Mouse (Mus musculus) forebrain, postnatal 0 days (tissue): ENCODE results near the gene Fbf1. TPM values are rescaled to one million over a fixed set of nuclear protein-coding genes. Genes with fewer than 3 reads are reported as not detected.
A peak's percentile ranks its signal among the peaks of the same experiment; 100 is the strongest.

Source experiments
- ATAC-seq: fragments of 200-750 bp; cut with Nextera tagmentation; 2 replicates; pipeline ENCODE4 v1.8.0; 2017; ENCODE audit warnings: mild to moderate bottlenecking, moderate library complexity
- DNase-seq: peaks from one replicate; pipeline ENCODE4 v3.0.0-alpha.2; 2015
- H3K27ac ChIP-seq: fragments of 300-500 bp; sonication (generic); 2 replicates; pipeline ENCODE4 v1.5.1; 2014; ENCODE audit warnings: low read depth, mild to moderate bottlenecking, antibody characterized with exemption, low read length, moderate library complexity, mixed read lengths
- H3K27me3 ChIP-seq: fragments of 300-500 bp; sonication (generic); 2 replicates; pipeline ENCODE4 v1.6.1; 2014; ENCODE audit warnings: mild to moderate bottlenecking, low read length, mixed read lengths; ENCODE audit not compliant: insufficient read depth
- H3K36me3 ChIP-seq: fragments of 300-500 bp; sonication (generic); 2 replicates; pipeline ENCODE4 v1.6.1; 2014; ENCODE audit warnings: mild to moderate bottlenecking, moderate library complexity; ENCODE audit not compliant: insufficient read depth
- H3K4me1 ChIP-seq: fragments of 300-500 bp; sonication (generic); 2 replicates; pipeline ENCODE4 v1.6.1; 2014; ENCODE audit warnings: antibody characterized with exemption; ENCODE audit not compliant: insufficient read depth
- H3K4me2 ChIP-seq: fragments of 300-500 bp; sonication (generic); 2 replicates; pipeline ENCODE4 v1.6.1; 2014; ENCODE audit warnings: low read depth, mild to moderate bottlenecking, moderate library complexity
- H3K4me3 ChIP-seq: fragments of 300-500 bp; sonication (generic); 2 replicates; pipeline ENCODE4 v1.5.1; 2014; ENCODE audit warnings: low read depth, low read length, mixed read lengths
- H3K9ac ChIP-seq: fragments of 300-500 bp; sonication (generic); 2 replicates; pipeline ENCODE4 v1.6.1; 2014; ENCODE audit warnings: mild to moderate bottlenecking
- H3K9me3 ChIP-seq: fragments of 300-500 bp; sonication (generic); 2 replicates; pipeline ENCODE4 v1.6.1; 2016; ENCODE audit warnings: low read length
- CTCF ChIP-seq: sonication (generic); IDR thresholded peaks from 2 replicates; pipeline ENCODE4 v1.5.1; 2016; ENCODE audit warnings: antibody characterized with exemption, control low read depth, low read depth
- WGBS: fragments of 180-500 bp; shearing (Covaris S2); extraction: QIAGEN DNeasy Blood & Tissue Kit; methylation state at CpG from one replicate; pipeline ENCODE4 v1.1.7; 2014; 5-methylcytosine and 5-hydroxymethylcytosine counted together
- polyA plus RNA-seq: library from polyadenylated mRNA; unstranded; fragments of >200 nt; fragmentation: Nextera tagmentation; extraction: Ambion mirVana; gene quantifications from 2 replicates; pipeline ENCODE4 v1.2.1, GENCODE M21; 2015
- total RNA-seq: library from RNA; depleted of rRNA; stranded (reverse); fragments of >200 nt; gene quantifications from 2 replicates; pipeline ENCODE4 v1.2.3, GENCODE M21; 2014

Gene Fbf1
- total and polyA plus RNA-seq, 2 experiments from 2014 or later, result 38.2 to 108 TPM

DNA sequence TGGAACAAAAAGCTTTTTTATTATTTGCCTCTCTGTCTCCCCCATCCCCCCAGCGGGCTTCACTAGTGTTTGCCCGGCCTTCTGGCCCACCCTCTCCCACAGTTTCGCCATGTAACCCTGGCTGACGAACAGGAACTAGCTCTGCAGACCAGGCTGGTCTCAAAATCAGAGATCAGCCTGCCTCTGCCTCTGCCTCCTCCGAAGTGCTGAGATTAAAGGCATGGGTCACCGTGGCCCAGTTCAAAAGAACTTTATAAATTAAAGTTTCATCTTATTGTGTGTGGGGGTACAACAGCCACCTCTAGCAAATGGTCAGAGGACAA is 29.6 kb upstream of the Fbf1 start:
- Histone ChIP-seq H3K9ac (no peak overlapping the region), H3K4me3 (peak overlapping the region; percentile 83; the same call in 1 of the 2 replicates), H3K27ac (no peak overlapping the region), H3K27me3 (no peaks in the 10 kb centered on the region), H3K9me3 (no peaks in the 10 kb centered on the region), H3K4me2 (peak overlapping the region; percentile 55), H3K36me3 (peaks cover 6% of the 10 kb centered on the region), H3K4me1 (peaks cover 10% of the 10 kb centered on the region; the same call in 1 of the 2 replicates)
- TF ChIP-seq CTCF, result no peak
- 89% methylated on average over 6 of the region's 6 CpGs for WGBS
- no peak for ATAC-seq
- no peak for DNase-seq

GRCm38 (mm10) chr11:116196866-116197583 is 29.1 kb upstream of the Fbf1 start:
- TF ChIP-seq CTCF, result no peak
- DNase-seq (no peak), ATAC-seq (no peak)
- Histone ChIP-seq H3K9ac (no peak overlapping the region), H3K27ac (no peak overlapping the region), H3K9me3 (no peaks in the 10 kb centered on the region), H3K27me3 (no peaks in the 10 kb centered on the region), H3K36me3 (peaks cover 6% of the 10 kb centered on the region), H3K4me1 (peaks cover 10% of the 10 kb centered on the region; the same call in 1 of the 2 replicates), H3K4me3 (no peak overlapping the region), H3K4me2 (peak overlapping the region; percentile 55; the same call in 1 of the 2 replicates)
- WGBS, result 95% methylated on average over 18 of the region's 18 CpGs

DNA sequence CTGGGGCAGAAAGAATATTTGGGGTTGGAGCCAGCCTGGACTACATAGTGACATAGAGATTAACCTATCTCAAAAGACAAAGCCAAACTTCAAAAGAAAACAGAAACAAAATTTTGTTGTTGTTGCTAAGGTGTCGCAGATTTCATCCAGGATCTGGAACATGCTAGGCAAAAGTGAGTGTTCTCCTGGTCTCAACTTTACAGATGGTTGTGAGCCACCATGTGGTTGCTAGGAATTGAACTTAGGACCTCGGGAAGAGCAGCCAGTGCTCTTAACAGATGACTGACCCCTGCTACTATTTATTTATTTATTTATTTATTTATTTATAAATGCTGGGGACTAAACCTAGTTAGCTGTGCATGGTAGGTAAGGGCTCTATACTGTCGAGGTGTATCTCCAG is 28.4 kb upstream of the Fbf1 start:
- H3K4me2 ChIP-seq, result no peak overlapping the region
- no peak overlapping the region for H3K27ac ChIP-seq
- no peak for TF ChIP-seq CTCF
- WGBS, result 92% methylated on average over 3 of the region's 3 CpGs
- no peaks in the 10 kb centered on the region for H3K9me3 ChIP-seq
- H3K4me1 ChIP-seq, result peaks cover 10% of the 10 kb centered on the region; the same call in 1 of the 2 replicates
- no peak overlapping the region for H3K9ac ChIP-seq
- no peaks in the 10 kb centered on the region for H3K27me3 ChIP-seq
- no peak for DNase-seq
- H3K4me3 ChIP-seq, result no peak overlapping the region
- ATAC-seq, result no peak
- H3K36me3 ChIP-seq, result peaks cover 6% of the 10 kb centered on the region

DNA sequence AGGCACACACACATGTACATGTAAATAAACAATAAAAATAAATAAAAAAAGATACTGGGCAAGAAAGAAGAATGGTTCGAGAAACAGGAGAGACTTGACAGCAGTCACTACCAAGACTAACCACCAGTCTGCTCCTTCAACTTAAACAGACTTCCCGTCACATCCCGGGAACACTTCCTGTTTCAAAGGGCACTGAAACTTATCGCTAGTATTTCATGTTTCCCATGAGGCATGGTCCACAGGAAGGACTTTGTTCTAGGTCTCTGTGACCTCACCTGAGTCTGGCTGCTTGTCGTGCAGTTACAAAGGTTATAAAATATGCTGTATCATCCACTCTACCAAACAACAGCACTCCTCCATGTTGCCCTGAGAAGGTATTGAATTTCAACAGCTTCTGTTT is 27.3 kb upstream of the Fbf1 start:
- Histone ChIP-seq H3K36me3 (peaks cover 11% of the 10 kb centered on the region), H3K27ac (no peak overlapping the region), H3K4me2 (no peak overlapping the region), H3K27me3 (no peaks in the 10 kb centered on the region), H3K9ac (no peak overlapping the region), H3K4me1 (peaks cover 10% of the 10 kb centered on the region; the same call in 1 of the 2 replicates), H3K9me3 (no peaks in the 10 kb centered on the region), H3K4me3 (no peak overlapping the region)
- DNase-seq, result no peak
- peak; percentile 10; the same call in 1 of the 2 replicates for TF ChIP-seq CTCF
- WGBS, result 78% methylated on average over 5 of the region's 5 CpGs
- ATAC-seq, result no peak

- Histone ChIP-seq H3K4me2 (no peak overlapping the region), H3K4me3 (no peak overlapping the region), H3K36me3 (peaks cover 13% of the 10 kb centered on the region), H3K4me1 (peaks cover 10% of the 10 kb centered on the region; the same call in 1 of the 2 replicates), H3K9me3 (no peaks in the 10 kb centered on the region), H3K27ac (no peak overlapping the region), H3K27me3 (no peaks in the 10 kb centered on the region), H3K9ac (no peak overlapping the region)
- WGBS, result 98% methylated on average over 8 of the region's 8 CpGs
- DNase-seq (no peak), ATAC-seq (no peak)
- TF ChIP-seq CTCF, result no peak
Measured at GRCm38 (mm10) chr11:116194619-116195018, 26.7 kb upstream of the Fbf1 start.

DNA sequence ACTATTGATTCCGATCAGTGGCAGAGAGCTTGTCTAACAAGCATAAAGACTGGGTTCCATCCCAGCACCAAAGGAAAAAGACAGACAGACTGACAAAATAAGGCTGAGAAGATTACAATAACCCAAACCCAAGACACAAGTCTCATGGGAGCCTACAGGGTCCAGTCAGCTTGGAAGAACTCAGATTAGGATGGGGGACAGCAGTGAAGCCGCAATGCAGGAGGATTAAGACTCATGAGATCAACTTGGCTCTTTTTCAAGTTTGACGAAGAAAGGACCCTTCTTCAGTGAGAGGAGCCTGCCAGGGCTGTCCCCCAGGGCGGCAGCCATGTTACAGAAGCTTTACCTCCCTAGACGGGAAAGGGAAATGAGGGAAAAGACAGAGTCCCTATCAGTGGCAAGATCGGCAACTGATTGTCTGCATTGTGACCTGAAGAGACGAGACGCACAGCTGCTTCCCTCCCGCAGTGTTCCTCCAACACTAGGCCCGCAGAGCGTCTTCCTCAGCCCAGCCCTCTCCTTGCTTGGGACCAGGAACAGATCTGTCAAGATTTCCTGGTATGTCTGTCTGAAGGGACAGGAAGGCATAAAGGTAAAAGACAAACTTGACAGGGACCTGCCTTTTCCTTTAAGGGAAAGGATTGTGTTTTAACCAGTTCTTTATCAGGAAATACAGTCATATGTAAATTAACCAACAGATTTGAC is 19.4 kb upstream of the Fbf1 start:
- Histone ChIP-seq H3K4me1 (no peaks in the 10 kb centered on the region), H3K27ac (no peak overlapping the region), H3K36me3 (peaks cover 39% of the 10 kb centered on the region), H3K4me3 (no peak overlapping the region), H3K9ac (no peak overlapping the region; the same call in 1 of the 2 replicates), H3K4me2 (no peak overlapping the region), H3K27me3 (no peaks in the 10 kb centered on the region), H3K9me3 (no peaks in the 10 kb centered on the region)
- ATAC-seq, result no peak
- WGBS, result 38% methylated on average over 11 of the region's 11 CpGs
- TF ChIP-seq CTCF, result no peak
- no peak for DNase-seq

GRCm38 (mm10) chr11:116186360-116186759 is 18.4 kb upstream of the Fbf1 start:
- DNase-seq, result no peak
- H3K27ac ChIP-seq, result peak overlapping the region; percentile 45; the same call in 1 of the 2 replicates
- WGBS, result 91% methylated on average over 11 of the region's 11 CpGs

More at GRCm38 (mm10) chr11:116186360-116186759, 18.4 kb upstream of the Fbf1 start:
- no peak overlapping the region for H3K4me3 ChIP-seq
- no peak overlapping the region for H3K4me2 ChIP-seq
- H3K36me3 ChIP-seq, result peaks cover 45% of the 10 kb centered on the region
- ATAC-seq, result no peak
- no peaks in the 10 kb centered on the region for H3K27me3 ChIP-seq
- no peaks in the 10 kb centered on the region for H3K9me3 ChIP-seq
- no peaks in the 10 kb centered on the region for H3K4me1 ChIP-seq
- no peak overlapping the region for H3K9ac ChIP-seq
- TF ChIP-seq CTCF, result no peak
